Mouse (Mus musculus): ENCODE results near the gene Hist4h4. TPM values are rescaled to one million over a fixed set of nuclear protein-coding genes. Genes with fewer than 3 reads are reported as not detected.

Gene Hist4h4
- polyA plus RNA-seq, 1 experiment, result 0.63 TPM

GRCm38 (mm10) chr6:136776392-136776791 lies 27.8 kb downstream of the Hist4h4 start:
- Histone ChIP-seq H3K36me3 (ENCODE audit: control insufficient read depth, insufficient read depth, low read length, poor library complexity, severe bottlenecking) (no peaks in the 10 kb centered on the region), H3K27me3 (ENCODE audit: control insufficient read depth, insufficient read depth, low read length, poor library complexity, severe bottlenecking) (no peaks in the 10 kb centered on the region), H3K27ac (ENCODE audit: insufficient read depth, low read length) (no peak overlapping the region), H3K9ac (ENCODE audit: low read depth, poor library complexity, severe bottlenecking) (no peak overlapping the region), H3K4me3 (ENCODE audit: low read depth, low read length) (no peak overlapping the region), H3K9me3 (replicated peaks; ENCODE audit: control insufficient read depth, insufficient read depth, low read length, poor library complexity, severe bottlenecking) (no peaks in the 10 kb centered on the region), H3K4me1 (ENCODE audit: control insufficient read depth, insufficient read depth, low read length) (no peaks in the 10 kb centered on the region)
- TF ChIP-seq CTCF (IDR thresholded peaks at IDR 0.05; ENCODE audit: low read depth, low read length) (no peak), POLR2A (IDR thresholded peaks at IDR 0.05; ENCODE audit: insufficient read depth, low read length) (no peak), EP300 (IDR thresholded peaks at IDR 0.05; ENCODE audit: insufficient read depth, low read depth, low read length) (no peak)

- H3K27me3 ChIP-seq (ENCODE audit: control insufficient read depth, insufficient read depth, low read length, poor library complexity, severe bottlenecking), result no peaks in the 10 kb centered on the region
- no peak overlapping the region for H3K4me3 ChIP-seq (ENCODE audit: low read depth, low read length)
- no peaks in the 10 kb centered on the region for H3K4me1 ChIP-seq (ENCODE audit: control insufficient read depth, insufficient read depth, low read length)
- no peaks in the 10 kb centered on the region for H3K36me3 ChIP-seq (ENCODE audit: control insufficient read depth, insufficient read depth, low read length, poor library complexity, severe bottlenecking)
- no peak overlapping the region for H3K9ac ChIP-seq (ENCODE audit: low read depth, poor library complexity, severe bottlenecking)
- H3K9me3 ChIP-seq (replicated peaks; ENCODE audit: control insufficient read depth, insufficient read depth, low read length, poor library complexity, severe bottlenecking), result no peaks in the 10 kb centered on the region
- no peak overlapping the region for H3K27ac ChIP-seq (ENCODE audit: insufficient read depth, low read length)
- TF ChIP-seq EP300 (IDR thresholded peaks at IDR 0.05; ENCODE audit: insufficient read depth, low read depth, low read length), result no peak
- TF ChIP-seq CTCF (IDR thresholded peaks at IDR 0.05; ENCODE audit: low read depth, low read length), result no peak
- TF ChIP-seq POLR2A (IDR thresholded peaks at IDR 0.05; ENCODE audit: insufficient read depth, low read length), result no peak
Measured at GRCm38 (mm10) chr6:136769859-136770258, 34.4 kb downstream of the Hist4h4 start.

DNA sequence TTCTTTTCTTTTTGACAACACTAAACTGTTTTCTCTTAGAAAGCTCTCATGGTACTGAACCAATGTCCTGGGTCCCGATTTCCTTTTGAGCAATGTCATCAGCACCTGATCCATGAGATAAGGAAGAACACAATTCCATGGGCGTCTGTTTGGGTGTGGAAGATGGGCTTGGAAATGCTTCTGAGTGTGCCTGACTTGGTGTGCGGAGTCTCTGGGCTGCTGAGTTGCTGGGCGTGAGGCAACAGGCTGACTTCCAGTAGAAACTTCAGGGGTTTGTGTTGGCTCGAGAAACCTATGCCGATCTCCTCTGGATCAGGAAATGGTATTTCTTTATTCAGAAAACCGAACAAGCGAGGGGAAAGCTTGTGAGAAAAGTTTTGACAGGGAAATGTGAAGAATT lies 35.1 kb downstream of the Hist4h4 start:
- Histone ChIP-seq H3K36me3 (ENCODE audit: control insufficient read depth, insufficient read depth, low read length, poor library complexity, severe bottlenecking) (no peaks in the 10 kb centered on the region), H3K9ac (ENCODE audit: low read depth, poor library complexity, severe bottlenecking) (no peak overlapping the region), H3K4me1 (ENCODE audit: control insufficient read depth, insufficient read depth, low read length) (no peaks in the 10 kb centered on the region), H3K9me3 (replicated peaks; ENCODE audit: control insufficient read depth, insufficient read depth, low read length, poor library complexity, severe bottlenecking) (no peaks in the 10 kb centered on the region), H3K27me3 (ENCODE audit: control insufficient read depth, insufficient read depth, low read length, poor library complexity, severe bottlenecking) (no peaks in the 10 kb centered on the region), H3K4me3 (ENCODE audit: low read depth, low read length) (no peak overlapping the region), H3K27ac (ENCODE audit: insufficient read depth, low read length) (no peak overlapping the region)
- no peak for TF ChIP-seq CTCF (IDR thresholded peaks at IDR 0.05; ENCODE audit: low read depth, low read length)
- TF ChIP-seq POLR2A (IDR thresholded peaks at IDR 0.05; ENCODE audit: insufficient read depth, low read length), result no peak
- no peak for TF ChIP-seq EP300 (IDR thresholded peaks at IDR 0.05; ENCODE audit: insufficient read depth, low read depth, low read length)

- TF ChIP-seq POLR2A (IDR thresholded peaks at IDR 0.05; ENCODE audit: insufficient read depth, low read length) (no peak), EP300 (IDR thresholded peaks at IDR 0.05; ENCODE audit: insufficient read depth, low read depth, low read length) (no peak), CTCF (IDR thresholded peaks at IDR 0.05; ENCODE audit: low read depth, low read length) (no peak)
- H3K9me3 ChIP-seq (replicated peaks; ENCODE audit: control insufficient read depth, insufficient read depth, low read length, poor library complexity, severe bottlenecking), result no peaks in the 10 kb centered on the region
Measured at GRCm38 (mm10) chr6:136763912-136764311, 40.3 kb downstream of the Hist4h4 start.

More at GRCm38 (mm10) chr6:136763912-136764311, 40.3 kb downstream of the Hist4h4 start:
- no peaks in the 10 kb centered on the region for H3K27me3 ChIP-seq (ENCODE audit: control insufficient read depth, insufficient read depth, low read length, poor library complexity, severe bottlenecking)
- H3K36me3 ChIP-seq (ENCODE audit: control insufficient read depth, insufficient read depth, low read length, poor library complexity, severe bottlenecking), result no peaks in the 10 kb centered on the region
- no peak overlapping the region for H3K9ac ChIP-seq (ENCODE audit: low read depth, poor library complexity, severe bottlenecking)
- H3K4me3 ChIP-seq (ENCODE audit: low read depth, low read length), result no peak overlapping the region
- no peak overlapping the region for H3K27ac ChIP-seq (ENCODE audit: insufficient read depth, low read length)
- H3K4me1 ChIP-seq (ENCODE audit: control insufficient read depth, insufficient read depth, low read length), result no peaks in the 10 kb centered on the region

Other genes with a start within 250 kb of the Hist4h4 start
- gene Plbd1, start 142.5 kb downstream of the Hist4h4 start, polyA plus RNA-seq (2011; ENCODE audit: insufficient read depth, insufficient read length, low read depth, missing spikeins), result 1.2 and 1.9 TPM in 2 replicates
- not detected in 2 replicates for gene Gucy2c, start 22.6 kb downstream of the Hist4h4 start, polyA plus RNA-seq (2011; ENCODE audit: insufficient read depth, insufficient read length, low read depth, missing spikeins)
- gene H2afj, start 3.8 kb upstream of the Hist4h4 start, polyA plus RNA-seq (2011; ENCODE audit: insufficient read depth, insufficient read length, low read depth, missing spikeins), result 34.3 and 45.0 TPM in 2 replicates
- gene BC049715, start 23.2 kb upstream of the Hist4h4 start, polyA plus RNA-seq (2011; ENCODE audit: insufficient read depth, insufficient read length, low read depth, missing spikeins), result 0.25 and 0.49 TPM in 2 replicates
- gene Wbp11, start 23.8 kb upstream of the Hist4h4 start, polyA plus RNA-seq (2011; ENCODE audit: insufficient read depth, insufficient read length, low read depth, missing spikeins), result 151 and 164 TPM in 2 replicates
- not detected in 2 replicates for gene Smco3, start 31.0 kb upstream of the Hist4h4 start, polyA plus RNA-seq (2011; ENCODE audit: insufficient read depth, insufficient read length, low read depth, missing spikeins)
- gene Art4, start 53.3 kb upstream of the Hist4h4 start, polyA plus RNA-seq (2011; ENCODE audit: insufficient read depth, insufficient read length, low read depth, missing spikeins), result not detected in 2 replicates
- 9.7 and 14.5 TPM in 2 replicates for gene Mgp, start 71.4 kb upstream of the Hist4h4 start, polyA plus RNA-seq (2011; ENCODE audit: insufficient read depth, insufficient read length, low read depth, missing spikeins)
- gene Erp27, start 117.8 kb upstream of the Hist4h4 start, polyA plus RNA-seq (2011; ENCODE audit: insufficient read depth, insufficient read length, low read depth, missing spikeins), result not detected in 2 replicates
- gene Pde6h, start 119.4 kb upstream of the Hist4h4 start, polyA plus RNA-seq (2011; ENCODE audit: insufficient read depth, insufficient read length, low read depth, missing spikeins), result not detected in 2 replicates
- gene Arhgdib, start 137.5 kb upstream of the Hist4h4 start, polyA plus RNA-seq (2011; ENCODE audit: insufficient read depth, insufficient read length, low read depth, missing spikeins), result 3.0 and 5.1 TPM in 2 replicates

Measured in ES-Bruce4 (cell line).